Mouse (Mus musculus) natural killer cell, adult 2 months (primary cell): Measurements from ENCODE around the gene Ssu72.
A peak's percentile ranks its signal among the peaks of the same experiment; 100 is the strongest.
"Not testable (repeated sequence)": the region's sequence is repeated elsewhere in the genome, so short reads cannot be mapped to it uniquely, and the experiment has no call there.

Experiments
- DNase-seq, 2 experiments: peaks; one replicate each; pipeline ENCODE4 v3.0.0; 2022; ENCODE audit warnings: low spot score in 2 of 2

Gene Ssu72

DNA sequence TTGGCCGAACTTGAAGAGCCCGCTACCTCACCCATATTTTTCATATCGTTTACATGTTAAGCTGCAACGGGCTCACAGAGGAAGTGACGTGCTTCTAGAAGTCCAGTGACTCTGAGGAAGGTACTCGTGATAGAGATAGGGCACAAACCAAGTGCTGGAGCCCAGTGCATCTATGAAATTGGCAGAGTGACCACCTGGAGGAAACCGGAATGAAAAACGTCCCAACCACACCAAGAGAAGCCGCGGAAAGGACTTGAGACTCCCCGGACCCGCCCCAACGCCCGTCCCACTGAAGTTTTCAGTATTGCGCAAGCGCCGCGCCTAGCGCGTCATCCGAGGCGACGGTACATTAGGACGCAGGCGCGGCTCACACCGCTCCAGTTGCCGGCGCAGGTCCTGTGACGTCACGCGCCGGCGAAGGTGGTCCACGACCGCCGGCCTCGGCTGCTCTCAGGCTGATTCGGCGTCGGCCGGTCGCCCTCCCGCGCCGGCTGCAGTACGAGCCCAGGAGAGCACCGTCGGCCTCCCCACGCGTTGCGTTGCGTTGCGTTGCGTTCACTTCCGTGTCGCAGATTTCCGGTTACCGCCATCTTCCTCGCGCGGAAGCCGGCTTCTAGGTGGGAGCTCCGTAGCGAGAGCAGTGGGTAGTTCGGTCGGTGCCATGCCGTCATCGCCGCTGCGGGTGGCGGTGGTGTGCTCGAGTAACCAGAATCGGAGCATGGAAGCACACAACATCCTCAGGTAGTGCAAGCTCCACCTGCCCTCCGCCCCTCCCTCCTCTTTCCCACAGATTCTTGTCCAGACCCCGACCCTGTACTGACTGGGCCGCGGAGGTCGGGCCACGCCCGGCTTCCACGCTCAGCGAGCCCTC is at the start of gene Ssu72:
TSS of gene Ssu72 (plus strand) at position 80 of the 871 bp plus-strand sequence.
- peak; percentile 95 for DNase-seq

DNA sequence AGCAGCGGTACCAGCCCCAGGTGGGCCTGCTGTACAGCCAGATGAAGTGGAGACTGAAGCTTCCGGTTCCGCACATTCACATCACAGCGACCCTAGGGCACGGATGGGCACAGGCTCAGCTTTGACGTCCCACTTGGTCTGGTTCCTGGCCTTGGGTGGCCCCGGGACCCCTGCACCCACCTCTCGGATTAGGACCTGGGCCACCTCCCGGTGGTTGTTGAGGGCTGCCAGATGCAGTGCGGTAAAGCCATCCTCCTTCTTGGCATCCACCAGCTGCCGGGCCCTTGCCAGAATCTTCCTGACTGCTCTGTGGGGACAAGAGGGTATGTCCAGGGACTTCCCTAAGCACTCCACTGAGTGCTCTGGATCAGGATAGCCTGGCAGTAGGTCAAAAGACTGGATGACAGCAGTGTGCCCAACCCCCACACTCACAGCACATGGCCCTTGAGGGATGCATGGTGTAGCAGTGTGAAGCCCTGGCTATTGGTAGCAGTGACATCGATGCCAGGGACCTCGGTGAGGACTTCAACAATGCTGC is 48.3 kb upstream of the Ssu72 start:
- no peak for DNase-seq

DNA sequence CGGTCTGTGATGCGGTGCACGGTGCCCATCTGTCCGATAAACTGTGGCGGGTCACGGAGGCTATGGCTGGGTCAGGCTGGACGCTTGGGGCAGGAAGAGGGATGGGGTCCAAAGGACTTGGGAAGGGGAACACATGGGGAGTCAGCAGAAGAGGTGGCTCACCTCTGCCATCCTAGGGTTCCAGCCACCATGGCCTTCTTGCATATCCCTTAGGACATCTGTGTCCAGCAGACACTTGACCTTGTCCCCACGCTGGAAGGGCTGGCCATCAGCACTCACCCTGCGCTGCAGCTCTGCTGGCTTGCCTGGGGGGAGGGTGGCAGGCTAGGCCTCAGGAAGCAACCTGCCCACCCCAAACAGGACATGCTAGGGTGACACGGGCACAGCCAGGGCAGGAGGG is 45.6 kb upstream of the Ssu72 start:
- no peak for DNase-seq

DNA sequence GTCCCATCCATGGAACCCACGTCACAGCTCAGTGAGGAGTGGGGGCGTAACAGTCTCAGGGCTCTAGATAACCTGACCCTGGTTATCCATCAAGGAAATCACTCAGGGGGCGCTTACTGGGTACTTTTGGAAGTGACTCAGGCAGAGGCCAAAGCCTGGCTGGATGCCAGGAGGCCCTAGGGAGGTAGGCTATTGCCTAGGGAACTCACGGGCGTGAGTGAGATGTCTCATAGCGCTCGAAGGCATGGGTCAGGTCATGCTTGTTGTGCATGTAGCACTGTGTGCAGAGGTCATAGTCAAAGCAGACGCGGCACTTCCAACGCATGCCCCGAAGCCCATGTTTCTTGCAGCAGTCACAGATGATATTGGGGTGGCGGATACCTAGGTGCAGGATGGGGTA is 44.0 kb upstream of the Ssu72 start:
- DNase-seq: no peak

- no peak for DNase-seq
Measured at GRCm38 (mm10) chr4:155666903-155667302, 37.7 kb upstream of the Ssu72 start.

GRCm38 (mm10) chr4:155668689-155669597 is 35.7 kb upstream of the Ssu72 start, which contains the start of gene Mib2:
Gene Mib2, minus strand, starts transcription at chr4:155669198.
- peak; percentile 97 to 98 for DNase-seq

DNA sequence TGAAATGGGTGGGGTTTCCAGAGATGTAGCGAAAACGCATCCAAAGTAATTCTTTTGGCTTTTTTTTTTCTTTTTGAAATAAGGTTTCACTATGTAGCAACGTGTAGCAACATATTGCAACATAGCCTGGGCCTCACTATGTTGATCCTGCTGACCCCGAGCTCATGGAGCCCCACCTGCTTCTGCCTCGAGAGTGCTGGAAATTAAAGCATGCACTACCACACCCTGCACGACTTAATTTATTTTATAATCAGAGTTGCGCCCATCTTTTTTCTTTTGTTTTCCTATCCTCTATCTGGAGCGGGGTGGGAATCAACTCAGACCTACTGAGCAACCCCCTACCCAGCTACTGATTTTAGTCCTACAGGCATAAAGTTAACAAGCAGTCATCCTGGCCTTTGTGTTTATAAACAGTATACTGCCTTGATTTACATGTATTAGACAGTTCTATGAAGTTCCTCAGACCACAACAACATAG is 35.0 kb upstream of the Ssu72 start:
- no peak for DNase-seq

DNA sequence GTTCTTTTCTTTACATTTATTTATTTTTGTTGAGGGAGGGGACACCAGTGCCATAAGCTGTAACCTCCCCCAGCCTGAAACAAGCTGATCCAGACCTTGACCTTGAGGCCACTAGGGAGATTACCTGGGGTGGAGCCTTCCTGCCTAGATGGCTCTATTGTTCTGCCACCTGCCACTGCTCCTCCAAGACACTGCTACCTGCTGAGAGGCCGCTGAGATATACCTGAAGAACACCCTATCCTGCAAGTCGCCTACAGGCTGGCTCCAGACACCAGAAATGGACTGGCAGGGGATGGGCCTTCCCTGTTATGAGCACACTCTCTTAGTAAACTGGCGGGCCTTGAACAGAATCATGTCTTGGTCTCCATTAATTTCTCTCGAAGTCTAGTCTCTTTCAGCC is 34.4 kb upstream of the Ssu72 start:
- DNase-seq: not testable (repeated sequence)

DNA sequence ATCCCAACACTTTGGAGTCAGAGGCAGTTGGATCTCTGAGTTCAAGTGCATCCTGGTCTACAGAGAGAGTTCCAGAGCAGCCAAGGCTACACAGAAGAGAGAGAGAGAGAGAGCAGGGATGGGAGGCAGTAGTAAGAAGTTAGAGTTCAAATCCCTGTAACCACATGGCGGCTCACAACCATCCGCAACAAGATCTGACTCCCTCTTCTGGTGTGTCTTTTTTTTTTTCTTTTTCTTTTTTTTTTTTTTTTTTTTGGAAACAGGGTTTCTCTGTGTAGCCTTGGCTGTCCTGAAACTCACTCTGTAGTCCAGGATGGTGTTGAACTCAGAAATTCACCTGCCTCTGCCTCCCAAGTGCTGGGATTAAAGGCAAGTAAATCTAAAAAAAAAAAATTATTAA is 32.5 kb upstream of the Ssu72 start:
- no peak for DNase-seq

DNA sequence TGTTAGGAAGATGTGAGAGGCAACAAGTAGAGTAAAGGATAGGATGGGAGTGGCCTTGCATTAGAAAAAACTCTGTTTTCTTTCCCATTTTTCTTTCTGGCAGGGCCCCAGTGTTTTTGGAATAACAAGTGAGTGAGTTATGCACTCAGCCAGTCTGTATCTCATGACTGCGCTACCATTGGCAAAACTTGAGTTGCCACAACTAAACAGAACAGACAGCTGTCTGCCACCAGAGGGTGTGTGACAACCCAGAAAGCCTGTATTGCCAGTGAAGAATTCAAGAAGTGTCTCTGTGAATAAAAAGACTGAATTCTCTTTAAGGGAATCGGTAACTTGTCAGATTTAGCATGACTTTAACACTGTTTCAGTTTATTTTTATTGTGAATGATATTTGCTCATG is 28.6 kb upstream of the Ssu72 start:
- DNase-seq: peak in 1 of 2 experiments; percentile 40

- DNase-seq: not testable (repeated sequence)
Measured at GRCm38 (mm10) chr4:155683670-155684277, 20.8 kb upstream of the Ssu72 start.

- DNase-seq: not testable (repeated sequence)
Measured at GRCm38 (mm10) chr4:155687764-155688163, 16.8 kb upstream of the Ssu72 start.

DNA sequence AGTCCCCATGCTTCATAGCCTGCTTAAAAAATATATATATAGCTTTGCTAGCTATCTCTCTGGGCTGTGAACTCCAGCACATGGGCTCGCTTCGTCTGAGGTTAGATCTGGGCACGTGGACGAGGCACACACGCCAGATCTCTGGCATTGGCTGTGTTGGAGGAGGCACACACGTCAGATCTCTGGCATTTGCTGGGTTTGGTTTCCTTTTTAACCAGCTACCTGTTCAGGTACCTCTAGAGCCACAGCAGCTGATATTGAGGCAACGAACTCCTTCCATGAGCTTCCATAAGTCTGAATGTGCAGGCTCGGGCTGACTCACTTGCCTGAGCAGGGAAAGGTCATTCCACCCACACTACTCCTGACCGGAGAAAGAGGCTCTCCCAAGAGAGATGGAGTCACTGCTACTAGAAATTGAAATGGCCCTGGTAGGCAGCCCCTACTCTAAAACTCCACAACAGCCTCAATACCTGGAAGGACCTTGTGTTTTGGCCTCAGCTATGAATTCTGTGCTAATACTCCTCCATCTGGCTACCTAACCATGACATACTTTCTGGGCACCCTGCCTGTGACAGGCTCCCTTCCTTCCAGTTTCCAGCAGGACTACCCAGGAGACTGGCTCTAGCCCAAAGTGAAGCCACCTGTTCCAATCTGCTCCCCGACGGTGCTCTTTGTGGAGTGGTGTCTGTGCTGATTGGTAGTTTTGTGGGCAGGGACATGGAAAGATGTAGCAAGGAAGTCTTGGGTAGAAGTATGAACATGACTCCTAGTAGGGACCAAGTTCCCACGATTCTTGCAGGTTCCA is 13.8 kb upstream of the Ssu72 start:
- no peak for DNase-seq

DNA sequence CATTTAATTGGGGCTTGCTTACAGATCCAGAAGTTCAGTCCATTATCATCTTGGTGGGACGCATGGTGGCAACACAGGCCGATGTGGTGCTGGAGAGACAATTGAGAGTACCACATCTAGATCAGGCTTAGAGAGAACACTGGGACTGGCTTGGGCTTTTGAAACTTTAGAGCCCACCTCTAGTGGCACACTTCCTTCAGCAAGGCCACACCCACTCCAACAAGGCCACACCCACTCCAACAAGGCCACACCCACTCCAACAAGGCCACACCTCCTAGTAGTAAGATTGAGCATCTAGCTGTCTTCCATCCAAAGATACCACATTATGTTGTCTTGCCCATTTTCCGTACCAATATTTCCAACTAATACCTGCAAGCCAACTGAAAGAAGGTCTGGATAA is 12.2 kb upstream of the Ssu72 start:
- DNase-seq: peak in 1 of 2 experiments; percentile 38

DNA sequence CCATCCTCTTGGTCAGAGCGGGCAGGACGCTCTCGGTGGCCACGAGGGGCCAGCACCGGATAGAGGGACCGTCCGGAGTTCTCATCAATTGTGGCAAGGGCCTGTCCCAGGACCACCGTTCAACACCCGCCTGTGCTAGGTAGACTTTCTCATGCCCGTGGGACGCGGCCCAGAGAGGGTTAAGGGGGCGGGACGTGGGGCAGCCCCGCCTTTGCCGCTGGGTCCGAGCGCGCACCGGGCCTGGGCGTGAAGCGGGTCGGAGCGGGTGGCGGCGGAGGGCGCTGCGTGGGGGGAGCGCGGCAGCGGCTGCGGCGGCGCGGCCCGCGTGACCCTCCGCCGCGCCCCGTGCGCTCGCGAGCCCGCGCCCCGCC is 10.5 kb upstream of the Ssu72 start, which contains the start of gene Fndc10:
TSS of gene Fndc10 (plus strand) at position 232 of the 371 bp plus-strand sequence.
- DNase-seq: peak in 1 of 2 experiments; percentile 26

- DNase-seq: peak; percentile 51 to 74
Measured at GRCm38 (mm10) chr4:155694482-155695401, 9.9 kb upstream of the Ssu72 start.

DNA sequence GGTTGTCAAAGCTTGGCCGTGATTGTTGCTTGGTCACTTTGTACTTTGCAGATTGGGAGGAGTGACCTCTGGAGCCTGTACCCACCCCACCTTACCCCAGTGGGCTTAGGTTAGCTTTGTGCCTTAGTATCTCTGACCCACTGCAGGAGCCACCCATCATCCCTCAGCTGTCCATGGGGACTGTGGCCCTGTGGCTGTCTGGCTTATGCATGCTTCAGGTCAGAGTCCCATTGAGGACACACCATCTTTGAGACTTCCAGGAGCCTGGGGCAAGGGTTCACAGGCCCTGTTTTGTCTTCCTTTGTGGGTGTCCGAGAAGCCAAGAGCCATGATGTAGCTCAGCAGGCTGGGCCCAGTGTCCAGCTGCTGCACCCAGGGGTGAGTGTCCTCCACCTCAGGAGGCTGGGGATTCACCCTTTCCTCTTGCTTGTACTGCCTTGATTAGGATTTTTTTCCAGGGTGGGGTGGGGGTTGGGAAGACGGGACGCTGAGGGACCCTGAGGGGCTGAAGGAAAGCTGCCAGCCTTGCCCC is 9.0 kb upstream of the Ssu72 start:
- DNase-seq: no peak

GRCm38 (mm10) chr4:155696261-155697255 is 8.0 kb upstream of the Ssu72 start:
- no peak for DNase-seq
